Mouse (Mus musculus) neutrophil, adult 59 days (primary cell): ENCODE results near the gene Cox5b. TPM values are rescaled to one million over a fixed set of nuclear protein-coding genes. Genes with fewer than 3 reads are reported as not detected.

Experiments used
- total RNA-seq, 2 experiments: library from RNA; stranded (reverse); gene quantifications; 1 replicate in 1 of 2; 2 replicates in 1 of 2; pipeline ENCODE4 v1.2.4; 2023

Gene Cox5b
- 100 to 1,000 TPM; 255 to 259 TPM for total RNA-seq

DNA sequence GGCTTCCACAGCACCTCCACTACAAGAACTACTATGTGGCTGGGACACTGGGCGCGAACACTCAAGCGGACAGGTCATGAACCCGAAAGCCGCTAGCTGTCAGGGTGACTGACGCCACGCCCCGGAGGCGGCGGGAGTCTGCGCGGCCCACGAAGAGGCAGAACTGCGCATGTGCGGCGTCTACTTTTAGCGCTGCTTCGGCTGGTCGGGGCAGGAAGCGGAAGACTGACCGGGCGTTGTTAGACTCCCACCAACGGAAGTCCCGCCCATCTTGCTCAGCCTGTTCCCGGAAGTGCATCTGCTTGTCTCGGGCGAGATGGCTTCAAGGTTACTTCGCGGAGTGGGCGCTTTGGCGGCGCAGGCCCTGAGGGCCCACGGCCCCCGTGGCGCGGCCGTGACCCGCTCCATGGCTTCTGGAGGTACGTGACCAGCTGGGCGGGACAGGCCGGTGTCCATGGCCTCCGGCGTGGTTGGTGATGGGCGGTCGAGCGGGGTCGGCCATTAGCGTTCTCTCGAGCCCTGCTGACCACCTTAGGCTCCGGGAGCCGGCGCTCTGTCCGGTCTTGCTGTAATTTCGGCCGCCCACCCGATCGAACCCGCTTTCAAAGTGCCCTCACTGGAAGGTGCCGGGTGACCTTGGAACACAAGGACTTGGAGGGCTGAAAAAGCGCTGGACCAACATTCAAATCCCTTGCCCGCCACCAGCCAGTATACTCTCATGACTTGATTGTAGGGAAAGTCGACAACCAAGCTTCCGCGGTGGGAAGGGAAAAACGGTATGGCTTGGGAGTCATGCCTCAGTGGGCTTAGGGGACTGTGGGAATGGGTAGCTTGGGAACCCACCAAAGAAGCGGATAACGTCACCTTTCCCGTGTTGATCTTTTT, at the start of gene Cox5b:
TSS of gene Cox5b (plus strand) at position 179 of the 885 bp plus-strand sequence.

GRCm38 (mm10) chr1:36682620-36683355, 8.5 kb upstream of the Cox5b start, which contains the start of gene Fam178b:
Fam178b (minus strand) TSS chr1:36683183.

GRCm38 (mm10) chr1:36709854-36710280, 18.6 kb downstream of the Cox5b start, which contains the start of gene 4933424G06Rik:
4933424G06Rik (plus strand) TSS chr1:36710149.

GRCm38 (mm10) chr1:36714311-36714710, 23.1 kb downstream of the Cox5b start, which contains the start of gene Actr1b:
Actr1b (minus strand) TSS chr1:36714422.

Other genes with a start within 250 kb of the Cox5b start
- gene Lman2l, start 246.2 kb upstream of the Cox5b start, total RNA-seq, result 10 to 100 TPM; 37.2 to 48.0 TPM
- 10 to 100 TPM; 27.7 to 28.9 TPM for gene Cnnm4, start 219.8 kb upstream of the Cox5b start, total RNA-seq
- gene Cnnm3, start 179.6 kb upstream of the Cox5b start, total RNA-seq, result 10 to 100 TPM; 23.1 to 28.8 TPM
- 1 to 10 TPM; 3.8 to 6.2 TPM for gene Ankrd23, start 154.6 kb upstream of the Cox5b start, total RNA-seq
- not detected for gene Gm42417, start 152.0 kb upstream of the Cox5b start, total RNA-seq
- 1 to 10 TPM; 4.2 to 5.1 TPM for gene Ankrd39, start 144.0 kb upstream of the Cox5b start, total RNA-seq
- 1 to 10 TPM in 1 of 2 experiments, under 1 TPM in 1; 0.73 to 2.0 TPM for gene Sema4c, start 133.1 kb upstream of the Cox5b start, total RNA-seq
- not detected for gene Fam178b, start 8.3 kb upstream of the Cox5b start, total RNA-seq
- gene 4933424G06Rik, start 18.7 kb downstream of the Cox5b start, total RNA-seq, result not detected
- gene Actr1b, start 23.0 kb downstream of the Cox5b start, total RNA-seq, result 10 to 100 TPM; 39.0 to 51.3 TPM
- under 1 TPM; 0.49 to 0.80 TPM for gene Zap70, start 70.3 kb downstream of the Cox5b start, total RNA-seq